Mouse (Mus musculus) thymus, adult 2 months (tissue): Measurements from ENCODE around the gene Ino80e.

Experiments
- CTCF ChIP-seq: fragments of 200-500 bp; IDR thresholded peaks from 2 replicates; pipeline ENCODE4 v1.5.1; 2012; ENCODE audit warnings: mild to moderate bottlenecking, control low read depth, low read length, moderate library complexity, borderline replicate concordance; ENCODE audit not compliant: control insufficient read depth, poor library complexity, insufficient read depth; ENCODE audit errors: extremely low read depth
- POLR2A ChIP-seq: fragments of 200-500 bp; IDR thresholded peaks from 2 replicates; pipeline ENCODE4 v1.6.1; 2012; ENCODE audit warnings: mild to moderate bottlenecking, low read length, control low read depth, moderate library complexity; ENCODE audit not compliant: control insufficient read depth, poor library complexity, insufficient read depth; ENCODE audit errors: extremely low read depth

GRCm38 (mm10) chr7:126863791-126864190 lies 1.6 kb upstream of the Ino80e start:
- TF ChIP-seq CTCF = no peak
- no peak for TF ChIP-seq POLR2A
